Mouse (Mus musculus): ENCODE measurements around the gene Mcat.

DNA sequence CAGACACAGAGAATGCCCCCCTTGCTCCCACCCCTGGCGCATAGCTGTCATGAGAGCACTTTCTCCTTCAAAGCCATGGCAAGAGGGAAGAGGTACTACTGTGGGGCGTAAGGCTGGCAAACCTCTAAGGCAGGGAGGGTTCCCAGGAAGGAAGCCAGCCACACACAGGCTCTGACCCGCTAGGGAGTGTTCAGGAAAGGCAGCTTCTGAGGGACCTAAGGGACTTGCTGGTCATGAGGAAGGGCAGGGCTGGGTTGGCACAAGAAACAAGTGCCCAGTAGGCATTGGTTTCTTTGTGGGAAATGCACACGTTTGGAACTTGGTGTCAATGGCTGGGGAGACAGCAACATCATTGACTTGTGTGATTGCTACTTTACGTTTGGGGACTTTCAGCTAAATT is 2.4 kb upstream of the Mcat start:
- no peak for TF ChIP-seq CTCF (IDR thresholded peaks at IDR 0.05)
- no peak for TF ChIP-seq POLR2A (IDR thresholded peaks at IDR 0.05; ENCODE audit: insufficient read depth, low read depth, low read length)

Measured in heart, adult 2 months (tissue).